Mouse (Mus musculus): ENCODE data around the gene Txnrd2.

- TF ChIP-seq CTCF (IDR thresholded peaks at IDR 0.05; ENCODE audit: borderline replicate concordance, insufficient read depth, low read length) (no peak), POLR2A (IDR thresholded peaks at IDR 0.05; ENCODE audit: low read depth, low read length) (no peak)
Observed at GRCm38 (mm10) chr16:18419603-18420026, 6.6 kb upstream of the Txnrd2 start.

Measured in embryonic fibroblast, embryonic 13.5 days (primary cell).